Mouse (Mus musculus) midbrain, embryonic 15.5 days (tissue): Measurements from ENCODE around the gene Arpc2. TPM values are rescaled to one million over a fixed set of nuclear protein-coding genes. Genes with fewer than 3 reads are reported as not detected.
"Not testable (repeated sequence)": the region's sequence is repeated elsewhere in the genome, so short reads cannot be mapped to it uniquely, and the experiment has no call there.

Experiments used
- ATAC-seq: fragments of 200-750 bp; cut with Nextera tagmentation; replicated peaks from 2 replicates; pipeline ENCODE4 v1.8.0; 2017; ENCODE audit warnings: moderate TSS enrichment
- H3K27ac ChIP-seq: fragments of 300-500 bp; sonication (generic); 2 replicates; pipeline ENCODE4 v1.5.1; 2015; ENCODE audit warnings: mild to moderate bottlenecking, inconsistent platforms
- H3K27me3 ChIP-seq: fragments of 300-500 bp; sonication (generic); replicated peaks from 2 replicates; pipeline ENCODE4 v1.6.1; 2015; ENCODE audit warnings: inconsistent platforms
- H3K36me3 ChIP-seq: fragments of 300-500 bp; sonication (generic); replicated peaks from 2 replicates; pipeline ENCODE4 v1.6.1; 2015; ENCODE audit warnings: inconsistent platforms
- H3K4me1 ChIP-seq: fragments of 300-500 bp; sonication (generic); 2 replicates; pipeline ENCODE4 v1.6.1; 2015; ENCODE audit warnings: inconsistent platforms
- H3K4me2 ChIP-seq: fragments of 300-500 bp; sonication (generic); 2 replicates; pipeline ENCODE4 v1.6.1; 2015; ENCODE audit warnings: inconsistent platforms, mild to moderate bottlenecking, moderate library complexity
- H3K4me3 ChIP-seq: fragments of 300-500 bp; sonication (generic); 2 replicates; pipeline ENCODE4 v1.5.1; 2015; ENCODE audit warnings: mild to moderate bottlenecking, inconsistent platforms
- H3K9ac ChIP-seq: fragments of 300-500 bp; sonication (generic); 2 replicates; pipeline ENCODE4 v1.6.1; 2015; ENCODE audit warnings: mild to moderate bottlenecking, inconsistent platforms
- H3K9me3 ChIP-seq: fragments of 300-500 bp; sonication (generic); 2 replicates; pipeline ENCODE4 v1.6.1; 2016; ENCODE audit warnings: inconsistent platforms
- WGBS: fragments of 180-500 bp; shearing (Covaris S2); methylation state at CpG from one replicate; pipeline ENCODE4 v1.1.7; 2015; ENCODE audit warnings: mixed read lengths; 5-methylcytosine and 5-hydroxymethylcytosine counted together
- polyA plus RNA-seq: library from polyadenylated mRNA; unstranded; fragments of >200 nt; fragmentation: Nextera tagmentation; extraction: Ambion mirVana; gene quantifications from 2 replicates; pipeline ENCODE4 v1.2.1, GENCODE M21; 2015

The Arpc2 gene
- polyA plus RNA-seq, 1 experiment from 2014 or later = 398 TPM

DNA sequence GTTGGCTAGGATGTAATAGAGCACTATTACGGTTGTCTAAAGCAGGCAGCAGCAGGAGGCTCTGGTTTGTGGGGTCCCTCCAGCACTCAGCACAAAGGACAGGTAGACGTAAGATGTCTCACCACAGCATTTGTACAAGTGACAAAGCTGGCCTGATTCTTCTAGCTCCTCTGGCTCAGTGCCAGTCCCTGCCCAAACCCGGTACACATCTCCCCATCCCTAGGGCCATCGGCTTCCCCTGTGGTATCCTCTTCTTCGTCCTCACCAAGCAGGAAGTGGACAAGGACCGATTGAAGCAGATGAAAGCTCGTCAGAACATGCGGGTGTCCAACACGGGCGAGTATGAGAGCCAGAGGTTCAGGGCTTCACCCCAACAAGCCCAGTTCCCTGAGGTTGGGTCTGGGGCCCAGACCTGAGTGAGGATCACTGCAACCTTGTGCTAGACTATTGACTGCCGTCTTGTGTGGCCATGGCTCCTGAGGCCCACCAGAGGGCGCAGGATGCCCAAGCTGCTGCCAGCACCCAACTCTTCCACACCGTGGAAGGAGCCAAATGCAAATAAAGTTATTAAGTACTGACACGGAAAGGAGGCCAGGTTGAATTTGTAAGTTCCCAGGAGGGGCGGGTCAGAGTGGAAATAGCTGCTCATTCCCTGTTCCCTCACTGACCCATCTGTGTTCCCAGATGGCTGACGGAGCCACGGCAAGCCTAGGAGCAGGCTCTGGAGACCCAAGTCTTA lies 51.2 kb downstream of the Arpc2 start:
- H3K27ac ChIP-seq, H3K9ac ChIP-seq, H3K4me3 ChIP-seq, H3K9me3 ChIP-seq, ATAC-seq, H3K4me2 ChIP-seq, H3K36me3 ChIP-seq, H3K27me3 ChIP-seq: not testable (repeated sequence)
- H3K4me1 ChIP-seq = peaks cover 23% of the 10 kb centered on the region
- 58% methylated on average over 16 of the region's 17 CpGs for WGBS

DNA sequence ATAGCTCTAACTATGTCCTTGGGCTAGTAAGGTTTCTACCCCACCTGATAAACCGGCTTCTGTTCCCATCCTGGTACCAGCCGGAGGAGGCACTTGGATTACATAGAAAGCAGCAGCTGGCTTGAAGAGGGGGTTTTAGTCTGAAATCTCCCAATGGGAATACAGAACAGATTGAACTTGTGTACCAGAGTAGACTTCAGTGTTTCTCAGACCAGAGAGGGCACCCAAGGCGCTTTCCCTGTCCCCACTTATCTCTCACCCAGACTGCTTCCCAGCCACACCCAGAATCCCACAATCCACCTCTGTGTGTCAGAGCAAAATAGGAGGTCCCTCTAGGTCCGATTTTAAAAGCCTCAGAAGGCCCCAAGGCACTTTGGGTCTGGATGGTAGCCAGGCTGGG lies 52.4 kb downstream of the Arpc2 start:
- WGBS = 74% methylated on average over 4 of the region's 4 CpGs
- no peaks in the 10 kb centered on the region for H3K36me3 ChIP-seq
- H3K4me1 ChIP-seq = peaks cover 15% of the 10 kb centered on the region
- no peak overlapping the region for H3K27ac ChIP-seq
- H3K4me3 ChIP-seq = no peak overlapping the region
- no peaks in the 10 kb centered on the region for H3K27me3 ChIP-seq
- ATAC-seq = no peak
- no peak overlapping the region for H3K4me2 ChIP-seq
- no peak overlapping the region for H3K9ac ChIP-seq
- no peaks in the 10 kb centered on the region for H3K9me3 ChIP-seq

- no peak overlapping the region for H3K27ac ChIP-seq
- H3K4me3 ChIP-seq = no peak overlapping the region
- ATAC-seq = no peak
- H3K4me1 ChIP-seq = peaks cover 8% of the 10 kb centered on the region
- H3K36me3 ChIP-seq = 0 out of 2 replicates have a peak, but pooled peaks cover 3% of the 10 kb centered on the region
- 87% methylated on average over 9 of the region's 9 CpGs for WGBS
- H3K27me3 ChIP-seq = no peaks in the 10 kb centered on the region
- H3K4me2 ChIP-seq = no peak overlapping the region
- H3K9ac ChIP-seq = no peak overlapping the region
- no peaks in the 10 kb centered on the region for H3K9me3 ChIP-seq
These were observed 53.4 kb downstream of the Arpc2 start for GRCm38 (mm10) chr1:74289248-74289647.

DNA sequence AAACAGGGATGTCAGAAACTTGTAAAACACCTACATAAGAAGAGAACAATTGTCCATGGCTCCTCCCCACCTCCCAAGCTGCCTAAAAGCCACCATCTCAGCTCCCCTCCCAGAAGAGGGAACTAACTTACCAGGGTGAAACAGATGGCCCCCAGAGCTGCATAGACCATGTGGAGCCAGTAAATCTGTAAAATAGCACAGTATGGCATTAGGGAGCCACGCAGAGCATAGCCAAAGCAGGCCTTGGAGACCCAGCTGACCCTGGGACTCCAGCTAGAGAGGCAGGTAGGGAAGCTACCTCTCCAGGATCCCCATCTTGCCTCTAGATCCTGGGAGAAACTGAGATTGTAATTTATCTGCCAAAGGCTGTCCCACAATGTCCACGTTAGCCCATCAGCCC lies 53.9 kb downstream of the Arpc2 start:
- H3K36me3 ChIP-seq = 0 out of 2 replicates have a peak, but pooled peaks cover 3% of the 10 kb centered on the region
- H3K9ac ChIP-seq = no peak overlapping the region
- no peak overlapping the region for H3K4me3 ChIP-seq
- no peak for ATAC-seq
- H3K27ac ChIP-seq = no peak overlapping the region
- 86% methylated on average over 2 of the region's 2 CpGs for WGBS
- no peaks in the 10 kb centered on the region for H3K27me3 ChIP-seq
- peaks cover 8% of the 10 kb centered on the region for H3K4me1 ChIP-seq
- no peak overlapping the region for H3K4me2 ChIP-seq
- H3K9me3 ChIP-seq = no peaks in the 10 kb centered on the region

- Histone ChIP-seq H3K9me3 (no peaks in the 10 kb centered on the region), H3K4me3 (no peak overlapping the region), H3K27me3 (no peaks in the 10 kb centered on the region), H3K27ac (no peak overlapping the region), H3K36me3 (0 out of 2 replicates have a peak, but pooled peaks cover 3% of the 10 kb centered on the region), H3K4me2 (no peak overlapping the region), H3K9ac (no peak overlapping the region), H3K4me1 (peaks cover 10% of the 10 kb centered on the region)
- no peak for ATAC-seq
- 88% methylated on average over 5 of the region's 5 CpGs for WGBS
These were observed 54.3 kb downstream of the Arpc2 start for GRCm38 (mm10) chr1:74290141-74290540.

DNA sequence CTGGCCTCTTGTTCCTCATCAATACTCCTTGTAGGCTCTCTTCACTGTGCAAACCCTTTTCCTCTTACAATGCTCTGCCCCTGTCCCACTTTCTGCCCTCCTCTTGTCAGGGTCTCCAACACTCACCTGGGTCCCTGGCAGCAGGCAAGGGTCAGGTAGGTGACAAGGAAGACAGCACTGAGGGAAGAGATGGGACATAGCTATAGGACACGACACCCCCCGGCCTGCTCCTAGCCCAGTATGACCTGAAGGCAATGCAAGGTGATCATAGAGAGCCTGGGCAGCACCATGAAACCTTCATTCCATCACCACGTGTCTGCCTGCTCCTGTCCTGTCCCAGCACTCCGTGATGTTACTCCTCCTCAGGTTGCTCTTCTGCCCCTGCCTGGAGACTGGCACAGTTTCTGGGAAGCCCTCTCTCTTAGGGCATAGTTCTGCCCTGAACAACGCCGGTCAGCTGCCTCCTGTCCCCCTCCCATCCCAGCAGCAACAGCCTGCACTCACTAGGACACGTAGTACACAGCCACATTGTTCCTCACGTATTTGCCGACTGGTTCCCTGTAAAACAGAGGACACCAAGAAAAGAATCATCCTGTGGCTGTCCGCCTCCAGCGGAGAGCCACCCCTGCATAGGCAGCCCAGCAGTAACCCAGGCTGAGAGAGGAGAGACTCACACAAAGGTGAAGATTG lies 56.6 kb downstream of the Arpc2 start:
- ATAC-seq = no peak
- no peak overlapping the region for H3K27ac ChIP-seq
- H3K4me3 ChIP-seq = no peak overlapping the region
- H3K9ac ChIP-seq = no peak overlapping the region
- peaks cover 16% of the 10 kb centered on the region for H3K4me1 ChIP-seq
- no peak overlapping the region for H3K4me2 ChIP-seq
- 89% methylated on average over 11 of the region's 11 CpGs for WGBS
- 0 out of 2 replicates have a peak, but pooled peaks cover 3% of the 10 kb centered on the region for H3K36me3 ChIP-seq
- H3K27me3 ChIP-seq = no peaks in the 10 kb centered on the region
- no peaks in the 10 kb centered on the region for H3K9me3 ChIP-seq

- H3K36me3 ChIP-seq = 0 out of 2 replicates have a peak, but pooled peaks cover 3% of the 10 kb centered on the region
These were observed 57.5 kb downstream of the Arpc2 start for GRCm38 (mm10) chr1:74293306-74293960.

GRCm38 (mm10) chr1:74294090-74294643 lies 58.3 kb downstream of the Arpc2 start:
- Histone ChIP-seq H3K4me3 (no peak overlapping the region), H3K4me1 (peaks cover 16% of the 10 kb centered on the region), H3K36me3 (0 out of 2 replicates have a peak, but pooled peaks cover 3% of the 10 kb centered on the region), H3K9ac (no peak overlapping the region), H3K27me3 (no peaks in the 10 kb centered on the region), H3K4me2 (no peak overlapping the region), H3K27ac (no peak overlapping the region), H3K9me3 (no peaks in the 10 kb centered on the region)
- no peak for ATAC-seq
- WGBS = 94% methylated on average over 3 of the region's 3 CpGs

More at GRCm38 (mm10) chr1:74293306-74293960, 57.5 kb downstream of the Arpc2 start:
- Histone ChIP-seq H3K9ac (no peak overlapping the region), H3K9me3 (no peaks in the 10 kb centered on the region), H3K4me3 (no peak overlapping the region), H3K27me3 (no peaks in the 10 kb centered on the region), H3K27ac (no peak overlapping the region), H3K4me1 (peaks cover 16% of the 10 kb centered on the region), H3K4me2 (no peak overlapping the region)
- ATAC-seq = no peak
- 86% methylated on average over 8 of the region's 8 CpGs for WGBS

DNA sequence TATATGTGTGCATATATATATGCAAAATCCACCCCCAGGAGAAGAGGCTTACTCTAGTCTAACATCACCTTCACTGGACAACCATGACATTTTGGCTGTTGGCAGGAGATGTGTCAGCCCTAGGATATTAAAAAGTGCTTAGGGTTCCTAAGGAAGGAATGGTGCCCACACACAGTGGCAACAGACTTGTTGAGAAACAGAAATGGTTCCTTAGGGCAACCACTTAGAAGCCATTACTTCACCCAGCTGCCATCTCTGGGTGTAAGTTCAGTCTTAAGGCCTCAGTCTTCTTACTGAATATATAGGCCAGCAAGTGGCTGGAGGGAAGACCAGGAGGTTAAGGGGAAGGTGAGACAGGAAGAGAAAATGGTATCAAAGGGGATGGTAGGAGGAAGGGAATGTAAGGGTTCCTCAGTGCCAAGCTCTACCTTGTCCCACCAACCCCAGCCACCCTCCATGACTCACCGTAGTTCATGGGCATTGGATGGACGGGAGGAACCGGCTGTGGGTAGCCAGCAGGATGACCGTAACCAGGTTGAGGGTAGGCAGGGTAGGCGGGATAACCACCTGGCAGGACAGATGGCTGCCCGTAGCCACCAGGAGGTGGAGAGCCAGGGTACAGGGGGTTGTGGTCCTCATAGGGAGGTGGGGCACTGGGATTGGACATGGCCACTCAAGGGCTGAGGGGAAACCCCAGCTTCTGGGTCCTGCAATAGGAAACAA lies 59.0 kb downstream of the Arpc2 start:
- peaks cover 16% of the 10 kb centered on the region for H3K4me1 ChIP-seq
- H3K27me3 ChIP-seq = no peaks in the 10 kb centered on the region
- H3K27ac ChIP-seq = peak overlapping the region; percentile 76
- 0 out of 2 replicates have a peak, but pooled peaks cover 3% of the 10 kb centered on the region for H3K36me3 ChIP-seq
- peak; percentile 9; the same call in 1 of the 2 replicates for ATAC-seq
- H3K4me3 ChIP-seq = no peak overlapping the region
- H3K4me2 ChIP-seq = no peak overlapping the region
- H3K9ac ChIP-seq = no peak overlapping the region
- H3K9me3 ChIP-seq = no peaks in the 10 kb centered on the region
- WGBS = 90% methylated on average over 6 of the region's 6 CpGs

DNA sequence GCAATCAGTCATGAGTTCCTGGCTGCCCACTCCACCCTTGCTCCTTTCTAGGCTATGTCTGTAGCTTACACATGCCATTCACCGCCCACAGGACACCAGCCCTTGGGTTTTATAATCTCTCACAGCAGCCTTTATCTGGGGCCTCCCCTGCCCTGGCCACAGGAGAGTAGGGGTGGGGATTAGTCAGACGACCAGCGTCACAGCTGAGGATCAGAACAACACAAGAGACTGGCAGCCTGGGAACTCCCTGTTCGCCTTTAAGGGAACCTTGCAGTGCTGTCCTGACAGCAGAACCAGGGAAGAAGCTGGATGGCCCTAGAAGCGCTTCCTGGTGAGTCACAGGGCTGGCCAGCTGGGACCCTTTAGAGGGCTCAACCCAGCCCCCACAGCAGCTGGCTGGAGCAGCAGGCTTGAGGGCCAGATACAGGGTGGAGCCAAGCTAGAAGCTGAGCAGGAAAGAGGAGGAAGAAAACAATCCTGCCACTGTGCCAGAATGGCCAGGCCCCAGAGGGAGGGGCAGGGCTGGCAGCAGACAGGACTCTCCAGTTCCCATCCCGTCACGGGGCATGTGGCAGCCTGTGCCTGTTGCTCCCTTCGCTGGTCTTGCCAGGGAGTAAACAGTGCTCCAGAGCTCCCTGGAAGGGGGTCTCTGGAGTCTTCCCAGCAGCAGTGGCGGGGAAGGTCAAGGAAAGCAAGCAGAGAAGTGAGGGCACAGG lies 59.7 kb downstream of the Arpc2 start:
- WGBS = 18% methylated on average over 9 of the region's 9 CpGs
- Histone ChIP-seq H3K4me1 (peaks cover 16% of the 10 kb centered on the region), H3K27me3 (no peaks in the 10 kb centered on the region), H3K9ac (no peak overlapping the region; the same call in 1 of the 2 replicates), H3K4me3 (no peak overlapping the region), H3K27ac (peak overlapping the region; percentile 76), H3K4me2 (peak overlapping the region; percentile 10; the same call in 1 of the 2 replicates), H3K9me3 (no peaks in the 10 kb centered on the region), H3K36me3 (0 out of 2 replicates have a peak, but pooled peaks cover 3% of the 10 kb centered on the region)
- peak; percentile 83 for ATAC-seq

GRCm38 (mm10) chr1:74296477-74296876 lies 60.6 kb downstream of the Arpc2 start:
- H3K4me3 ChIP-seq = no peak overlapping the region
- no peak overlapping the region for H3K9ac ChIP-seq
- H3K9me3 ChIP-seq = no peaks in the 10 kb centered on the region
- H3K4me1 ChIP-seq = peaks cover 16% of the 10 kb centered on the region
- 0 out of 2 replicates have a peak, but pooled peaks cover 3% of the 10 kb centered on the region for H3K36me3 ChIP-seq
- H3K27me3 ChIP-seq = no peaks in the 10 kb centered on the region
- WGBS = 72% methylated on average over 6 of the region's 6 CpGs
- ATAC-seq = no peak
- peak overlapping the region; percentile 76 for H3K27ac ChIP-seq
- no peak overlapping the region for H3K4me2 ChIP-seq
